Mouse (Mus musculus): ENCODE data around the gene S100z.

Gene S100z

DNA sequence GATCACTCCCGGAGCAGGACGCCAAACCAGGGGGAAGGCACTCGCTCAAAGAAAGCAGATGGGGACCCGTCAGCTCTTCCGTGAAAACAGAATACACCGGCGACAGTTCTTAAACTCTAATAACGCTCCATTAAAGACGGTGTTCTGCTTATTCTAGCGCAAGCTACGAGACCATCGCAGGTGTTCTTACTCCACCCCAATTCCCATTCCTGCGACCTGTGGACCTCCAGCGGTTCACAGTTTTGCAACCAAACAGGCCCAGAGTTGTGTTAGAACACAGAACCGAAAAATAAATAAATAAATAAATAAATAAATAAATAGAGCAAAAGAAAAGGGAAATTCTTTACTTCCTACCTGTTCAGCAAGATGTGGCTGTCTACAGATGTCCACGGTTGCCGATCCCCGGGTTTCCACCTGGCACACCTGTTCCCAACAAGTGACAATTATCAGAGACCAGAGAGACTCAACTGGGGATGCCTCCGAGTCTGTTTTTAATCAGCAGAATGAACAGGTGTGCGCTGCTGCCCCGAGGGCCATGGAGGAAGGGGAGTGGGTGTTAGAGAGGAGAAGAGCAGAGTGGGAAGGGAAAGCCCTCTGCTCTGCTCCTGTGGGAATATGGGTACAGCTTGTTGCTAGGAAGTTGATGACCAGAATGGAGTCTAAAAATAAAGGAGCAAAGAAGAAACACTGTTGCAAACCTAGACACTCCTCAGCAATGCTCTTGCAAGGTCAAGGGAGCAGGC lies at the start of gene S100z:
S100z (minus strand) TSS at position 51 of the 743 bp plus-strand sequence.
- DNase-seq = no peak

- peak; percentile 59 to 68 for DNase-seq
Measured at GRCm38 (mm10) chr13:95524674-95525491, 46.4 kb upstream of the S100z start, which contains the start of gene F2rl1. TSS of gene F2rl1 (minus strand) at chr13:95525227.

GRCm38 (mm10) chr13:95524424-95524673 lies 45.8 kb upstream of the S100z start:
- no peak for DNase-seq

DNA sequence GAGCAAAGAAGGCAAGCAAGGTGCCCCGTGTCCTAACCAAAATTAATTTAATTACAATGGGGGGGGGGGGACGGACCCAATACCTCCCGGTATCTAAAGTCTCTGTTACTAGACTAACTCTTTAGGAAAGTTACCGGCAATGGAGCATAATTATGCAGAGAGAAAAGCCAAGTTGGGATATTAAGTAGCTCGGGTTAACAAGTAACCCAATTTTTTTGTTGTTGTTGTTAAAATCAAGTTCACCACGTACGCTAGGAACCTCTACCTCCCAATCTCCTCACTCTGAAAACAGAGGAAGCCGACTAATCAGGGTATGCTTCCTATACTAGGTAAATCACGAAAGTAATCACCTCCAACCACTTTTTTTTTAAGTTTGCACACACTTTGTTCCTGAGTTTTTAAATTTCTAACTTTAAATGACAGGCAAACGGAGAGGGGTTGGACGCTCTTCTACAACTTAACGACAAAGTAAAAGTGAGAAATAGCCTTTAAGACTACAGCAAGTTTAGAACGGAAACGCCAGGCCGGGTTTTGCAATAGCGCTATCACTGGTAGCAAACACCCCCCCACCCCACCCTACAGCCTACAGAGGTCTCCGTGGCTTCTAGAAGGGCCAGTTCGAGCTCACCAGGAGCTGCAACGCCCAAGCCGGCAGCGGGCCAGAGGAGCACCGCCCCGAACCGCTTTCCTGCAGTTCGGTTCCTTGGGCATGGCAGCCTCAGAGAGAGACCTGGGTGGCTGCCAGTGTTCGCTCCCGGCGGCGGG lies 45.3 kb upstream of the S100z start:
- DNase-seq = peak; percentile 42 to 60

DNA sequence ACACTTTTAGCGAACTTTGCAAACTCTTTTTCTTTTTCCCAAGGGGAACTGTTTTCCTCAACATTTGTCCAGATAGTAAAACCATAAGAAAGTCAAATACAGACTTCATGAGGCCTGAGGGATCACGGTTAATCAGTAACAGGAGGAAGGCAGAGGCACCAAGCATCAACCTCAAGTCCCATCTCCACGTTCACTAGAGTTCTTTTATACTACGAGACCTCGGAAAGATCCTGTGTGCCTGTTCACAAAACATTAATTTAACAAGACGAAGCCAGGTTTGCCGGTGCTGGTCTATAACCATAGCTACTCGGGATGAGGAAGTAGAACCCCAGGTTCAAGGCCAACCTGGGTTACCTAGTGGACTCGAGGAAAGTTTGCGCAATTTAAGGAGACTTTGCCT lies 43.7 kb upstream of the S100z start:
- DNase-seq = no peak

GRCm38 (mm10) chr13:95521029-95521428 lies 42.5 kb upstream of the S100z start:
- DNase-seq = no peak

DNA sequence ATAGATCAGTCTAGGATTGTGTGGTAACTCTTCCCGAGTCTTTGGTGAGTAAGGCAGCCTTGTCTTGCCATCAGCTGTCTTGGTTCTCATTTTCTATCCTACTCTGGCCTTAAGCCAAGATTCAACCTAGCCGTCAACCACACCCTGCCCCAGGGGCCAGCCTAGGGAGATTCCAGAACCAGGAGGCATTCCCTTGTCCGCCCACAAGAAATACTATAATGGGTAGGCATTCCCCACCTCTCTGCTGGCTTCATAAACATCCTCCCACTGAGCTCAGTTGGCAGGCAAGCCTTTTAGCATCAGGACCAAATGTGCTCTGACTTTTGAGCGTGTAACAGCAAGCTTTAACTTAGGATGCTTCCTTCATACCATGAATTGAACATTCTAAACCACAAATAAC lies 36.2 kb upstream of the S100z start:
- no peak for DNase-seq

GRCm38 (mm10) chr13:95510054-95510453 lies 31.5 kb upstream of the S100z start:
- no peak for DNase-seq

GRCm38 (mm10) chr13:95503279-95503917 lies 24.9 kb upstream of the S100z start:
- no peak for DNase-seq

DNA sequence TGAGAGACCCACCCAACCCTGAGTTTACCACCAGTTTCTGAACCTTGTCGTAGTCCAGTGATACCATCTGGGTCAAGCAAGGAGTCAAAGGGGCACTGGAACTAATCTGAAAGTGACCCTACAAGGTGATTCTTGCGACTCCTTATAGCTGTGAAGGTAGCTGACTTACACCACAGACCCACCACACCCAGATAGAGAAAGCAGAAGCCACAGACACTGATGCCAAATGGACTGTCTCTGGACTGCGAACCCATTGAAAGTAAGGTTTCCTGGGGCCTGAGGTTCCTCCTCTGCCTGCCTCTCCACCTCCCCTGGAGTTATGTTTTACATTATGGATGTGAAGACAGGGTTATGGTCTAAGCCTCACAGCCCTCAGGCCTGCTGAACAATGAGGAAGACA lies 18.1 kb upstream of the S100z start:
- no peak for DNase-seq

GRCm38 (mm10) chr13:95494812-95495211 lies 16.3 kb upstream of the S100z start:
- no peak for DNase-seq

- DNase-seq = no peak
Measured at GRCm38 (mm10) chr13:95493296-95493695, 14.8 kb upstream of the S100z start.

DNA sequence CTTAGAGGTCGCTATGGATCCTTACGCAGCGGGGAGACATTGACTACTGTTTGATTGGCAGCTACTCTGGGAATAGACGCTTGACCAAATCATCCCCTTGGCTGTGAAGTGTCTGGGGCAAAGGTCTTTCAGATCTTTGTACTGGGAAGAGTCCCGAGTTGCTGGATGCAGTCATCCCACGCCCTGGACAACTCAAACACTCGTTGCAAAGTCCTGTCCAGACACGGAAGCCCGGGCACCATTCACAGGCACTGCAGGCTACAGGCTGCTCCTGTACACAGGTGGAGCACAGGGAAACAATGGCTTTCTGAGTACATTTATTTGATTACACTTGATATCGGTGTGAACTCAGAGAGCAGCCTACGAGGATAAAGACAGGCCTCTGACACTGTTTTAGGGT lies 12.8 kb upstream of the S100z start:
- DNase-seq = no peak

DNA sequence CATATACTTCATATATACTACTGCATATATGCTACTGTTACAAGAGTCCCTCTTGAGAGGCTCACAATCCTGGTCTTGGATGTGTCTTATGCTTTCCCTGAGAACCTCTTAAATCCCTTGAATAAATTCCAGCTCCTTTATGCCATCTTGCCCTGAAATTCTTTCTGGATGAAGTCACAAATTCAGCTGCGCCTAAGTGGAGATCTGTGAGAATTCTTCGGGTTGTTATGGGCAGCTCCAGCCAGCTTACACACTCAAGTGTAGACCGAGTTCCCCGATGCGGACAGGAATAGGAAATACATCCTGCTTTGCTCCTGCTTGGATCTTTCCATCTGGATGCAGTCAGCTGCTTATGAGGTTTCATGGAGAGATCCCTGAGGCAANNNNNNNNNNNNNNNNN lies 6.1 kb upstream of the S100z start:
- no peak for DNase-seq

DNA sequence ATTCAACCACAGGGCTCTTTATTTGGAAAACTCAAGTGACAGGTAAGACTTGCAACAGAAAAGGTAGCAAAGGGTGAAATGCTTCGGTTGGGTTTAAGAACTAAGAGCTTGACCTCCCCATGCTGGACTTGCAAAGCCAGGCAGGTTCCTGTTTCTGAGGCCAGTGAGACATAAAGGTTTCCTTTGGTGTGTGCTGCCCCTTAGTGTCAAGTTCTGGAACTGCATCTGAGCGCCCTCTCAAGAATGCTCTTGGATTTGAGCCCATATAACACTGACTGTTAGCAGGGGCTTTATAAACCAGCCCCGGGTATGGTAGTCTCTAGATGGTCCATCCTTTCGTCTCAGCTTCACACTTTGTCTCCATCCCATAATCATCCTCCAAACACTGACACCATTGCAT lies 2.9 kb upstream of the S100z start:
- DNase-seq = peak; percentile 86 to 92

DNA sequence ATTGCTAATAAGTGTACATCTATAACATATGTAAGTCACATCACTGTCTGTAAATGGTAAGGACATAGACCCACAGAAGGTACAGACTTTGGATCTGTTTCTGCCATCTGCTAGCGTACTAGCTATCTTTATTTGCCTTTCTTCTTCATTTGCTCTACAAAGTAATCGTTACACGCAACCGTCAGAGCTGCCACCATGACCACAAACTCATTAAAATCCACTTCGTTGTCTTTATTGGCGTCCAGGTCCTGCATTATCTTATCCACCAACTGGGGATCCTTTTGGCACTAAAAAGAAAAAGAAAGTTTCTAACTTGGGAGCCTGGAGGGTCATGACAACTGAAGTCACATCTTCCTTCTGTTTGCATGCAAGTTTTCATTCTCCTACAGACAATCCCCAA lies 1.3 kb downstream of the S100z start:
- no peak for DNase-seq

DNA sequence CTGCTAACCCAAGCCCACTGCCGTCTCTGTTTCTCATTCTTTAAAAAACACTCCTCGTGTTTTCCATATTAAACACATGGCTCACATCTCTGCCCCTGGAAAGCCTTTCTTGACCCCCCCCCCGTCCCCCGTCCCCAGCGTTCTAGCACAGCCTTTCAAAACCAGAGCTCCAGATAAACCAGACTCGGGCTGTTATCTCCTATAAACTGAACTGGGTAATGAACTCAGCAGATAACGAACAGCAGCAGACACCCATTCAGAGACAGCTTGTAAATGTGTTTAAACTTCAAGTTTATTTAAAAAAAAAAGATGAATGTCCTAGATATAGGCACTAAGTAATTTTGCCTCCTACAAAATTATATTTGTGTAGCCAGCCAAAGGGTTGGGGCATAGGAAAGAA lies 3.4 kb downstream of the S100z start:
- no peak for DNase-seq

DNA sequence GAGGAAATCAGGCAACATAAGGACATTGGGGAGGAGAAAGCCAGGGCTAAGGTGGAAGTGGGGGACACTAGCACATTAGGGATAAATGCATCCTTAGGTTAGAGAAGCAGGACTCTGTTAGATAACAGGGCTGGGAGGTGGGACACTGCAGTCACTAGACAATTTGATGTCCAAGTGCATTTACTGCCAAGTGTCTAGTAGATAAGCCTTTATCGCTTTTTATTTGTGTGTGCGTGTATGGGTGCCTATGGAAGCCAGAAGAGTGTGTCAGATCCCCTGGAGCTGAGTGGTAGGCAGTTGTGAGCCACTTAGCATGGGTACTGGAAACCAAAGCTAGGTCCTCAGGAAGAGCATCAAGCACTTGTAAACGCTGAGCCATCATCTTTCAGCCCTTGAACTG lies 4.2 kb downstream of the S100z start:
- DNase-seq = no peak

- peak; percentile 8 to 50 for DNase-seq
Measured at GRCm38 (mm10) chr13:95470970-95471369, 7.6 kb downstream of the S100z start.

- no peak for DNase-seq
Measured at GRCm38 (mm10) chr13:95451529-95451928, 27.0 kb downstream of the S100z start.

GRCm38 (mm10) chr13:95450636-95451210 lies 27.8 kb downstream of the S100z start:
- DNase-seq = no peak

DNA sequence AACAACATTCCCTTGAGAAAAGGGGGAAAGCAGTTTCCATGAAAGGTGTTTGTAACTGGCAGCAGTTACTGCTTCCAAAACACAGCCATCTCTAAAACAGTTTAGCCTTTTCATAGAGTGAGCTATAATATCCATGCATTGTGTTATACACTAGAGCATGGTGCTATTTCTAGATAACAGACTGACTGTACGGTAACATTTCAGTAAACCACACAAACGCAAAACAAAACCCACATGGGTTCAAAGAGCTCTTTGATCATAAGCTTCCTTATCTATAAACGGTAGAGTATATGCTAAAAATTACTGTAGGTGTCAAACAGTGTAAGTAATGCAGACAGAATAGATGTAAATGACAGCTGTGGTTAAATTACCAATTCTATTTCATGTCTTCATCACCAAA lies 28.8 kb downstream of the S100z start:
- no peak for DNase-seq

GRCm38 (mm10) chr13:95444824-95445223 lies 33.7 kb downstream of the S100z start, which contains the start of gene Crhbp:
TSS of gene Crhbp (minus strand) at chr13:95444924.
- no peak for DNase-seq

Measured in cerebellum, postnatal 14 days (tissue).